In genomic region chr7:16229869-16230268, GRCm38 (mm10) we compare ENCODE assay signal across 10 mouse cellular contexts. TPM values are rescaled to one million over a fixed set of nuclear protein-coding genes. Genes with fewer than 3 reads are reported as not detected.
DNase-seq lines count a peak whose midpoint lies in the region; ATAC-seq and TF ChIP-seq lines count a peak whose summit lies in the region.
"Had no signal": no experiment of that assay in that cellular context is flagged by ENCODE, and none has a peak within 500 bp of the region (broad histone marks: within the 10 kb centered on the region; RNA-seq: fewer than 3 reads in every experiment).

No protein-coding gene starts in this region.

- no peak for ATAC-seq in midbrain, embryonic 13.5 days
- no peak for ATAC-seq in midbrain, embryonic 14.5 days (ENCODE audit: low FRiP score, low TSS enrichment)
- no peak for ATAC-seq in inflammation-experienced regulatory T-cells, adult 6 months

- H3K9ac ChIP-seq in midbrain, embryonic 13.5 days (replicated peaks), result no peak overlapping the region
- H3K9ac ChIP-seq in midbrain, embryonic 14.5 days (replicated peaks; ENCODE audit: low read length), result no peak overlapping the region

- H3K27ac ChIP-seq in midbrain, embryonic 10.5 days (replicated peaks), result no peak overlapping the region
- no peak overlapping the region for H3K27ac ChIP-seq in midbrain, embryonic 13.5 days
- no peak overlapping the region for H3K27ac ChIP-seq in midbrain, embryonic 14.5 days (replicated peaks; ENCODE audit: low read depth, low read length)
- no peak overlapping the region for H3K27ac ChIP-seq in layer of hippocampus, adult 2 months

- H3K4me3 ChIP-seq in midbrain, embryonic 10.5 days, result no peak overlapping the region
- H3K4me3 ChIP-seq in midbrain, embryonic 13.5 days (replicated peaks), result no peak overlapping the region
- H3K4me3 ChIP-seq in midbrain, embryonic 14.5 days (replicated peaks; ENCODE audit: low read depth, low read length), result no peak overlapping the region
- no peak overlapping the region for H3K4me3 ChIP-seq in layer of hippocampus, adult 2 months

- no peak overlapping the region for H3K4me2 ChIP-seq in midbrain, embryonic 13.5 days (replicated peaks)
- no peak overlapping the region for H3K4me2 ChIP-seq in midbrain, embryonic 14.5 days (ENCODE audit: low read length)

- peaks cover 14% of the 10 kb centered on the region; the same call in 1 of the 2 replicates for H3K9me3 ChIP-seq in midbrain, embryonic 10.5 days (replicated peaks)
- peaks cover 4% of the 10 kb centered on the region; the same call in 1 of the 2 replicates for H3K9me3 ChIP-seq in midbrain, embryonic 13.5 days
- H3K9me3 ChIP-seq in midbrain, embryonic 14.5 days (ENCODE audit: control insufficient read depth, low read length), result 0 out of 2 replicates have a peak, but pooled peaks cover 3% of the 10 kb centered on the region

- peak; percentile 25 for DNase-seq in midbrain, embryonic 10.5 days (ENCODE audit: low spot score)
- peak; percentile 34 for DNase-seq in embryo, embryonic 11.5 days (ENCODE audit: low read depth, low spot score)
- peak; percentile 83 for DNase-seq in kidney, adult 9 months
- peak; percentile 63 for DNase-seq in mesoderm, embryonic 11.5 days (ENCODE audit: low read depth, low spot score)
- DNase-seq in midbrain, embryonic 14.5 days, result no peak
- no peak for DNase-seq in layer of hippocampus, adult 2 months (ENCODE audit: low spot score in 2 of 2)
- DNase-seq: thymus, postnatal 4 days had no signal

- no peaks in the 10 kb centered on the region for H3K36me3 ChIP-seq in midbrain, embryonic 10.5 days
- H3K36me3 ChIP-seq in midbrain, embryonic 13.5 days, result no peaks in the 10 kb centered on the region
- no peaks in the 10 kb centered on the region for H3K36me3 ChIP-seq in midbrain, embryonic 14.5 days (ENCODE audit: control insufficient read depth, insufficient read depth, low read length)

- no peaks in the 10 kb centered on the region for H3K27me3 ChIP-seq in midbrain, embryonic 10.5 days (ENCODE audit: low read depth, poor library complexity, severe bottlenecking)
- 0 out of 2 replicates have a peak, but pooled peaks cover 2% of the 10 kb centered on the region for H3K27me3 ChIP-seq in midbrain, embryonic 13.5 days
- H3K27me3 ChIP-seq in midbrain, embryonic 14.5 days (ENCODE audit: control insufficient read depth, insufficient read depth, low read length), result no peaks in the 10 kb centered on the region

- TF ChIP-seq CTCF in layer of hippocampus, adult 2 months (conservative IDR thresholded peaks at IDR 0.05), result no peak

- 58% methylated on average over 5 of the region's 5 CpGs for WGBS in midbrain, embryonic 10.5 days
- 64% methylated on average over 5 of the region's 5 CpGs for WGBS in midbrain, embryonic 13.5 days
- WGBS in midbrain, embryonic 14.5 days, result 66% methylated on average over 5 of the region's 5 CpGs

- H3K4me1 ChIP-seq in midbrain, embryonic 10.5 days, result peaks cover 5% of the 10 kb centered on the region; the same call in 1 of the 2 replicates
- H3K4me1 ChIP-seq in midbrain, embryonic 13.5 days (replicated peaks), result no peaks in the 10 kb centered on the region
- no peaks in the 10 kb centered on the region for H3K4me1 ChIP-seq in midbrain, embryonic 14.5 days (ENCODE audit: control insufficient read depth, insufficient read depth, low read length)

RNA-seq across cellular contexts. Expression of gene Dhx34, which starts 8.0 kb away (rescaled TPM):
- polyA plus RNA-seq in midbrain, embryonic 10.5 days (2016; fragmentation: Nextera tagmentation; extraction: Ambion mirVana), result 19.9 and 20.2 TPM in 2 replicates
- 15.6 and 16.8 TPM in 2 replicates for polyA plus RNA-seq in midbrain, embryonic 13.5 days (2015; fragmentation: Nextera tagmentation; extraction: Ambion mirVana)
- polyA plus RNA-seq in midbrain, embryonic 14.5 days (2014; fragmentation: Nextera tagmentation; extraction: Ambion mirVana), result 11.6 and 11.9 TPM in 2 replicates
- 10 to 100 TPM; 12.3 to 12.4 TPM for total RNA-seq in layer of hippocampus, adult 2 months (2021)
- polyA plus RNA-seq in inflammation-experienced regulatory T-cells, adult 6 months (2017; shearing (Covaris generic)), result 10 to 100 TPM in 2 of 3 experiments, 1 to 10 TPM in 1; 8.3 to 12.4 (median 11.4) TPM

RNA-seq across cellular contexts. Expression of gene C5ar2, which starts 14.1 kb away (rescaled TPM):
- polyA plus RNA-seq in midbrain, embryonic 10.5 days (2016; fragmentation: Nextera tagmentation; extraction: Ambion mirVana), result 0.04 and 0.10 TPM in 2 replicates
- 0.05 TPM in 1 of 2 replicates, not detected in the other for polyA plus RNA-seq in midbrain, embryonic 13.5 days (2015; fragmentation: Nextera tagmentation; extraction: Ambion mirVana)
- polyA plus RNA-seq in midbrain, embryonic 14.5 days (2014; fragmentation: Nextera tagmentation; extraction: Ambion mirVana), result not detected in 2 replicates
- total RNA-seq in layer of hippocampus, adult 2 months (2021), result under 1 TPM; 0.39 to 0.59 TPM
- under 1 TPM in 1 of 3 experiments, not detected in 2; 0.23 TPM for polyA plus RNA-seq in inflammation-experienced regulatory T-cells, adult 6 months (2017; shearing (Covaris generic))

RNA-seq across cellular contexts. Expression of gene C5ar1, which starts 29.5 kb away (rescaled TPM):
- polyA plus RNA-seq in midbrain, embryonic 10.5 days (2016; fragmentation: Nextera tagmentation; extraction: Ambion mirVana), result 0.86 and 1.4 TPM in 2 replicates
- 1.0 and 1.5 TPM in 2 replicates for polyA plus RNA-seq in midbrain, embryonic 13.5 days (2015; fragmentation: Nextera tagmentation; extraction: Ambion mirVana)
- 0.11 and 1.6 TPM in 2 replicates for polyA plus RNA-seq in midbrain, embryonic 14.5 days (2014; fragmentation: Nextera tagmentation; extraction: Ambion mirVana)
- 1 to 10 TPM in 1 of 2 experiments, under 1 TPM in 1; 0.90 to 2.6 TPM for total RNA-seq in layer of hippocampus, adult 2 months (2021)
- under 1 TPM in 1 of 3 experiments, not detected in 2; 0.21 TPM for polyA plus RNA-seq in inflammation-experienced regulatory T-cells, adult 6 months (2017; shearing (Covaris generic))
- total RNA-seq: MEL had no signal

RNA-seq across cellular contexts. Expression of gene Inafm1, which starts 43.5 kb away (rescaled TPM):
- polyA plus RNA-seq in midbrain, embryonic 10.5 days (2016; fragmentation: Nextera tagmentation; extraction: Ambion mirVana), result 6.3 and 10.0 TPM in 2 replicates
- 22.3 and 27.3 TPM in 2 replicates for polyA plus RNA-seq in midbrain, embryonic 13.5 days (2015; fragmentation: Nextera tagmentation; extraction: Ambion mirVana)
- 36.4 and 44.7 TPM in 2 replicates for polyA plus RNA-seq in midbrain, embryonic 14.5 days (2014; fragmentation: Nextera tagmentation; extraction: Ambion mirVana)
- 10 to 100 TPM; 32.0 to 35.5 TPM for total RNA-seq in layer of hippocampus, adult 2 months (2021)
- polyA plus RNA-seq in inflammation-experienced regulatory T-cells, adult 6 months (2017; shearing (Covaris generic)), result 1 to 10 TPM in 2 of 3 experiments, under 1 TPM in 1; 0.96 to 2.4 (median 2.3) TPM

RNA-seq across cellular contexts. Expression of gene Meis3, which starts 55.0 kb away (rescaled TPM):
- polyA plus RNA-seq in midbrain, embryonic 10.5 days (2016; fragmentation: Nextera tagmentation; extraction: Ambion mirVana), result 80.7 and 99.3 TPM in 2 replicates
- polyA plus RNA-seq in midbrain, embryonic 13.5 days (2015; fragmentation: Nextera tagmentation; extraction: Ambion mirVana), result 158 and 160 TPM in 2 replicates
- 137 and 151 TPM in 2 replicates for polyA plus RNA-seq in midbrain, embryonic 14.5 days (2014; fragmentation: Nextera tagmentation; extraction: Ambion mirVana)
- 10 to 100 TPM; 37.3 to 38.6 TPM for total RNA-seq in layer of hippocampus, adult 2 months (2021)
- polyA plus RNA-seq in inflammation-experienced regulatory T-cells, adult 6 months (2017; shearing (Covaris generic)), result 10 to 100 TPM in 2 of 3 experiments, 1 to 10 TPM in 1; 8.6 to 23.2 (median 20.8) TPM

Comparison
In these comparisons a context has a peak if more than half of its experiments do, and no peak if none do; other contexts are left out.
1. DNase-seq: peak in midbrain, embryonic 10.5 days (single experiment), embryo, embryonic 11.5 days (single experiment), kidney, adult 9 months (single experiment) and mesoderm, embryonic 11.5 days (single experiment); none in midbrain, embryonic 14.5 days (single experiment) and layer of hippocampus, adult 2 months (0 of 2).